Mouse (Mus musculus) cerebellum, adult 11-12 months (tissue): ENCODE measurements at regions not wholly inside any gene's neighbourhood (a gene's known extent, or its start where the extent isn't known, plus 50 kb on each side); places are given as distances from the start of the nearest gene placed in this dataset.

Experiments used
- DNase-seq: peaks from one replicate; pipeline ENCODE4 v3.0.0; 2022

- no peak for DNase-seq
Observed at GRCm38 (mm10) chr6:61127238-61127637, 52.9 kb upstream of the Ccser1 start.

- DNase-seq = no peak
Observed at GRCm38 (mm10) chr6:61128211-61128610, 51.9 kb upstream of the Ccser1 start.
